Mouse (Mus musculus) leukemia stem cell, adult 10-12 weeks (primary cell): ENCODE results near the gene Olfr1564. TPM values are rescaled to one million over a fixed set of nuclear protein-coding genes. Genes with fewer than 3 reads are reported as not detected.

Source experiments
- polyA plus RNA-seq: library from polyadenylated mRNA; stranded (reverse); fragments of >175 nt; gene quantifications from 2 replicates; pipeline ENCODE4 v1.2.3, GENCODE M21; 2012; ENCODE audit warnings: low replicate concordance

Olfr1564 gene
- not detected in 2 replicates for polyA plus RNA-seq

DNA sequence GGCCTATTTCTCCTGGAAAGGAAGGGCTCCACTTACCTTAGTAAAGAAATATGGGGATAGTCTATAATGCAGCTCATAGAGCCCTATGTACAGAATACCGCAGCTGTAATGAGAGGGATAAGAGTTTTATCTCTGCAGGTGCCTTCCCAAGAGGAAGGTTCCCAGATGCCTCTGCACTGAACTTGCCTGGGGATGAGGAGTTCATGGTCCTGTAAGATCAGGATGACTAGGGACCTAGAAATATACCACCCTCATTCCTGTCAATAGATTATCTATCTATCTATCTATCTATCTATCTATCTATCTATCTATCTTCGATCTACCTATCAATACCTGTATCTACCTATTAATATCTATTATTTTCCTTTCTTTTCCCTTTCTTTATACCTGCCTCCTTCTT lies at the start of gene Olfr1564:
Gene Olfr1564 (minus strand): TSS at position 101 of the 400 bp plus-strand sequence.

GRCm38 (mm10) chr17:33264376-33264775 lies 42.9 kb upstream of the Olfr1564 start, which contains the start of gene Olfr63:
Gene Olfr63, plus strand, starts transcription at chr17:33264676.

GRCm38 (mm10) chr17:33254530-33255318 lies 33.2 kb upstream of the Olfr1564 start, which contains the start of gene Zfp955a:
Gene Zfp955a, minus strand, starts transcription at chr17:33255145.

DNA sequence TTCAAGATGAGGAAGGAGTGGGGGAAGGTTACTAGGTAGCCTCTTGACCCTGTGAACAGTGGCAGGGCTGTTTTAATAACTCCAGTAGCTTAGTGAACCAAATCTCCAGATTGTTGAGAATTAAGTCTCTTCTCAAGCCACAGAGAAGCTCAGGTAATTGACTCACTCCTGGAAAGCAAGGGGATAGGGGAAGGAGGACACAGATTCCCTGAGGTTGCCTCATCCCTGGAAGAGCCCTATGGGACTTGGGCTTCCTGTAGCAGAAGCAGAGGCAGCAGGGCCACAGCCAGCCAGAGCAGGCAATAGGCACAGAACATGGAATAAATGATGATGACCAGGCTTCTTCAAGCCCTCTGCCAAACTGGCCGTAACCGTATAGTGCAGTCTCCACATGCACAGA lies 30.5 kb downstream of the Olfr1564 start, which contains the start of gene Olfr239:
Gene Olfr239 (plus strand): TSS at position 301 of the 400 bp plus-strand sequence.

DNA sequence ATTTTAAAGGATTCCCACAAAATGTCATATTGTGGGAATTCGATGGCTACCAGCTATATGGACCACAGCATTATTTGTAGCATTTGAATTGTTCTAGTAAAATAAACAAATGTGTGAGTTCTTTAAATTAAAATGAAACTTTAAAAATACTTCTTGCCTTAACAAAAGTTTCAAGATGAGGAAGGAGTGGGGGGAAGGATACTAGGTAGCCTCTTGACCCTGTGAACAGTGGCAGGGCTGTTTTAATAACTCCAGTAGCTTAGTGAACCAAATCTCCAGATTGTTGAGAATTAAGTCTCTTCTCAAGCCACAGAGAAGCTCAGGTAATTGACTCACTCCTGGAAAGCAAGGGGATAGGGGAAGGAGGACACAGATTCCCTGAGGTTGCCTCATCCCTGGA lies 53.3 kb downstream of the Olfr1564 start, which contains the start of gene Olfr55:
Gene Olfr55 (plus strand): TSS at position 301 of the 400 bp plus-strand sequence.

Other genes with a start within 250 kb of the Olfr1564 start
- 0.42 TPM in 1 of 2 replicates, not detected in the other for gene Zfp952, start 228.6 kb downstream of the Olfr1564 start, polyA plus RNA-seq
- gene Zfp763, start 188.3 kb downstream of the Olfr1564 start, polyA plus RNA-seq: 0.44 TPM in 1 of 2 replicates, not detected in the other
- not detected in 2 replicates for gene 4921501E09Rik, start 153.6 kb downstream of the Olfr1564 start, polyA plus RNA-seq
- gene Zfp563, start 132.4 kb downstream of the Olfr1564 start, polyA plus RNA-seq: 0.07 and 0.34 TPM in 2 replicates
- not detected in 2 replicates for gene Morc2b, start 82.0 kb downstream of the Olfr1564 start, polyA plus RNA-seq
- not detected in 2 replicates for gene Olfr55, start 53.2 kb downstream of the Olfr1564 start, polyA plus RNA-seq
- gene Olfr239, start 30.4 kb downstream of the Olfr1564 start, polyA plus RNA-seq: not detected in 2 replicates
- 0.31 TPM in 1 of 2 replicates, not detected in the other for gene Zfp955a, start 33.5 kb upstream of the Olfr1564 start, polyA plus RNA-seq
- 0.05 TPM in 1 of 2 replicates, not detected in the other for gene Olfr63, start 43.0 kb upstream of the Olfr1564 start, polyA plus RNA-seq
- 0.38 TPM in 1 of 2 replicates, not detected in the other for gene Zfp955b, start 67.9 kb upstream of the Olfr1564 start, polyA plus RNA-seq
- 0.31 TPM in 1 of 2 replicates, not detected in the other for gene Zfp81, start 137.2 kb upstream of the Olfr1564 start, polyA plus RNA-seq
- gene Zfp101, start 173.0 kb upstream of the Olfr1564 start, polyA plus RNA-seq: 0.21 and 0.90 TPM in 2 replicates
- gene Actl9, start 211.2 kb upstream of the Olfr1564 start, polyA plus RNA-seq: not detected in 2 replicates